Mouse (Mus musculus): ENCODE results near the gene Eme2.

DNA sequence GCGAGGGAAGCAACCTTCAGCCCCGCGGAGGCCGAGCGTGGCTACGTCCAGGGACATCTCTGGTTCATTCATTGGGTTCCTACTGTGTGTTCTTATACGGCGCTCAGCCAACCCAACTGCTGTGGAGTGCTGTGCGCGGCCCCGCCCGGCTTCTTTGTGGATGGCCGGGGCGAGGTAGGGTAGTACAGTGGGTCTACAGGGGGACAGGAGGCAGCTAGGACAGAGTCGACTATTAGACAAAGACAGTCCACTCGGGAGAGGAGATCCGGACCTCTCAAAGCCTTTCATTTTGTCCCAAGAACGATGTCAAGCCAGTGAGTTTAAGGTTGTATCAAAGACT, 8.0 kb downstream of the Eme2 start:
- TF ChIP-seq GATA1 (IDR thresholded peaks at IDR 0.05; ENCODE audit: low read length) (no peak), TAL1 (IDR thresholded peaks at IDR 0.05; ENCODE audit: low read length) (no peak)

Measured in erythroblast, embryonic 14.5 days (primary cell).